Mouse (Mus musculus) ES-E14 (cell line): ENCODE results near the gene Bace2. TPM values are rescaled to one million over a fixed set of nuclear protein-coding genes. Genes with fewer than 3 reads are reported as not detected.

ENCODE experiments used
- DNase-seq: peaks from one replicate; pipeline ENCODE4 v3.0.0-alpha.2; 2013; ENCODE audit warnings: low read depth, low spot score
- H3K27ac ChIP-seq: 2 replicates; pipeline ENCODE4 v1.5.1; 2012; ENCODE audit warnings: low read depth, mild to moderate bottlenecking, low read length, moderate library complexity, mixed read lengths; ENCODE audit not compliant: poor library complexity, insufficient read depth, severe bottlenecking
- H3K36me3 ChIP-seq: 2 replicates; pipeline ENCODE4 v1.6.1; 2012; ENCODE audit warnings: mild to moderate bottlenecking, low read length, moderate library complexity, mixed read lengths; ENCODE audit not compliant: control insufficient read depth, poor library complexity, insufficient read depth, severe bottlenecking
- H3K4me1 ChIP-seq, 2 experiments: fragments of 150-350 bp in 1 of 2; sonication (generic) in 1 of 2; 2 replicates each; pipeline ENCODE4 v1.6.1; 2012; ENCODE audit warnings: low read length in 2 of 2, mild to moderate bottlenecking in 1 of 2, mixed read lengths in 1 of 2; ENCODE audit not compliant: control insufficient read depth in 2 of 2, insufficient read depth in 2 of 2, poor library complexity in 1 of 2
- H3K4me3 ChIP-seq, 2 experiments: fragments of 150-350 bp in 1 of 2; sonication (generic) in 1 of 2; 2 replicates each; pipeline ENCODE4 v1.5.1; 2012; ENCODE audit warnings: low read length in 2 of 2, low read depth in 1 of 2, mild to moderate bottlenecking in 1 of 2, mixed read lengths in 1 of 2; ENCODE audit not compliant: insufficient read depth in 1 of 2, poor library complexity in 1 of 2, severe bottlenecking in 1 of 2
- H3K9ac ChIP-seq: 2 replicates; pipeline ENCODE4 v1.6.1; 2012; ENCODE audit warnings: low read depth, mild to moderate bottlenecking, low read length, mixed read lengths; ENCODE audit not compliant: poor library complexity, insufficient read depth, severe bottlenecking
- H3K9me3 ChIP-seq: fragments of 150-350 bp; sonication (generic); 2 replicates; pipeline ENCODE4 v1.6.1; 2012; ENCODE audit warnings: low read depth, mild to moderate bottlenecking, low read length; ENCODE audit not compliant: control insufficient read depth, insufficient read depth
- CHD2 ChIP-seq: IDR thresholded peaks from 2 replicates; pipeline ENCODE4 v1.6.1; 2014; ENCODE audit warnings: mild to moderate bottlenecking, low read depth, low read length, inconsistent platforms
- HCFC1 ChIP-seq: IDR thresholded peaks from 2 replicates; pipeline ENCODE4 v1.6.1; 2012; ENCODE audit warnings: low read length, inconsistent platforms, borderline replicate concordance; ENCODE audit not compliant: insufficient read depth
- MAFK ChIP-seq: IDR thresholded peaks from 2 replicates; pipeline ENCODE4 v1.6.1; 2014; ENCODE audit warnings: mild to moderate bottlenecking, low read depth, low read length, inconsistent platforms; ENCODE audit not compliant: insufficient read depth
- ZC3H11A ChIP-seq: IDR thresholded peaks from 2 replicates; pipeline ENCODE4 v1.6.1; 2012; ENCODE audit warnings: low read depth, mild to moderate bottlenecking, inconsistent platforms, low read length, borderline replicate concordance
- ZNF384 ChIP-seq: IDR thresholded peaks from 2 replicates; pipeline ENCODE4 v1.6.1; 2012; ENCODE audit warnings: low read depth, low read length, inconsistent platforms
- in situ Hi-C, 2 experiments: fragments of 600-800 bp; cut with MboI; formaldehyde crosslinking; loops; one replicate each; pipeline ENCODE4 v1.15.1; 2025; ENCODE audit warnings: low sequenced_read_pairs in 2 of 2, inconsistent platforms in 1 of 2; ENCODE audit not compliant: unreplicated experiment in 2 of 2
- total RNA-seq: library from RNA; depleted of rRNA; stranded (reverse); fragments of 300-350 nt; gene quantifications from 2 replicates; pipeline ENCODE4 v1.2.3, GENCODE M21; 2012; rRNA removed

The Bace2 gene
- total RNA-seq, 1 experiment = 0.54 TPM

- Histone ChIP-seq H3K9me3 (no peaks in the 10 kb centered on the region), H3K36me3 (no peaks in the 10 kb centered on the region), H3K4me1 (no peaks in the 10 kb centered on the region), H3K4me3 (no peak overlapping the region), H3K9ac (no peak overlapping the region), H3K27ac (no peak overlapping the region)
- in situ Hi-C loops = no loop called here
- no peak for TF ChIP-seq ZC3H11A
- no peak for TF ChIP-seq MAFK
- TF ChIP-seq ZNF384 = no peak
- no peak for TF ChIP-seq HCFC1
- TF ChIP-seq CHD2 = no peak
- no peak for DNase-seq
Measured at GRCm38 (mm10) chr16:97475581-97475980, 119.0 kb downstream of the Bace2 start.

DNA sequence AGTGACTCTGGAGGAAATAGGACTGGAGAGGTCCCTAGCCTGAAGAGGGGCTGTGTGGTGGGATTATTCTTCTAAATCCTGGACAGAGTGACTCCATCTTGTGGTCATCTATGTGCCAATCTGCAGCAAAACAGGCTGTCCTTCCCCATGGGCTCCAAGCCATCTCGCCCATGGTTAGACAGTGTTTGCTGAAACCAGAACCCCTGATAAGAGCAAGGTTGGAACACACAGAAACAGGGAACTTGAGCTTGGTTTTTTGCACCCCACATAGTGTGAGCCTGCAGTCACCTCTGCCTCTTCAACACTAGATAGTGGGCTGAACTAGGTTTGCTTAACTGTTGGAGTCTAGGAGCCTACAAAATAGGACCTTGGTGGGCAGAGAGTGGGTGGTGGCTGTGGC, 120.0 kb downstream of the Bace2 start:
- in situ Hi-C loops = no loop called here
- TF ChIP-seq ZNF384 = no peak
- TF ChIP-seq ZC3H11A = no peak
- TF ChIP-seq CHD2 = no peak
- no peak for TF ChIP-seq MAFK
- TF ChIP-seq HCFC1 = no peak
- no peak overlapping the region for H3K4me3 ChIP-seq
- no peaks in the 10 kb centered on the region for H3K9me3 ChIP-seq
- DNase-seq = no peak
- H3K9ac ChIP-seq = no peak overlapping the region
- no peaks in the 10 kb centered on the region for H3K36me3 ChIP-seq
- no peak overlapping the region for H3K27ac ChIP-seq
- H3K4me1 ChIP-seq = no peaks in the 10 kb centered on the region

GRCm38 (mm10) chr16:97478655-97479054, 122.1 kb downstream of the Bace2 start:
- Histone ChIP-seq H3K36me3 (no peaks in the 10 kb centered on the region), H3K4me3 (no peak overlapping the region), H3K9me3 (no peaks in the 10 kb centered on the region), H3K4me1 (no peaks in the 10 kb centered on the region), H3K27ac (no peak overlapping the region), H3K9ac (no peak overlapping the region)
- no peak for TF ChIP-seq MAFK
- TF ChIP-seq ZNF384 = no peak
- no peak for TF ChIP-seq ZC3H11A
- TF ChIP-seq CHD2 = no peak
- TF ChIP-seq HCFC1 = no peak
- in situ Hi-C loops = no loop called here
- DNase-seq = no peak

DNA sequence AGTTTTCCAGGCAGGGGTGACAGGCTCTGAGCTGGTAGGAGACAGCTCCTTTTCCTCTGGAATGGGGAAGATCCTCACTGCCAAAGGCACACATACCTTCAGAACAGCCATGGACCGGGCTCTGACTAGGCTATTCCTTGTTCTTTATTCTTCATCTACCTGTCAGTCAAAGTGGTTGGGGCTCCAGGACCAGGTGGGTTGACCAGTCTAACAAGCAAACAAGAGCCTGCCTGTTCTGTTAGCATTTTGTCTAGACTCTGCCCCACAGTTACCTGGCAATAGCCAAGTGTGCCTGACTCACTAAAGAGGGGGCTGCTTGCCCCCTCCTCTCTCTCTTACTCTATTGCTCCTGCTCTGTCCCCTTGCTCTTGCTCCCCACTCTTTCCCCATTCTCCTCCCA, 135.8 kb downstream of the Bace2 start:
- TF ChIP-seq ZC3H11A (no peak), MAFK (no peak), CHD2 (no peak), ZNF384 (no peak), HCFC1 (no peak)
- H3K36me3 ChIP-seq = no peaks in the 10 kb centered on the region
- H3K4me1 ChIP-seq = no peaks in the 10 kb centered on the region
- no peaks in the 10 kb centered on the region for H3K9me3 ChIP-seq
- DNase-seq = no peak
- in situ Hi-C loops = no loop called here
- H3K4me3 ChIP-seq = no peak overlapping the region
- no peak overlapping the region for H3K9ac ChIP-seq
- H3K27ac ChIP-seq = no peak overlapping the region

Other genes starting within 250 kb of the Bace2 start
- gene Dscam, start 186.0 kb upstream of the Bace2 start, total RNA-seq = 0.04 and 0.26 TPM in 2 replicates
- gene Mx1, start 106.2 kb downstream of the Bace2 start, total RNA-seq = 0.36 TPM in 1 of 2 replicates, not detected in the other
- 0.90 and 2.5 TPM in 2 replicates for gene Fam3b, start 158.1 kb downstream of the Bace2 start, total RNA-seq